Mouse (Mus musculus): ENCODE results near the gene Snrnp48. TPM values are rescaled to one million over a fixed set of nuclear protein-coding genes. Genes with fewer than 3 reads are reported as not detected.

Snrnp48 gene
- polyA plus RNA-seq, 1 experiment from 2014 or later = 24.6 TPM

DNA sequence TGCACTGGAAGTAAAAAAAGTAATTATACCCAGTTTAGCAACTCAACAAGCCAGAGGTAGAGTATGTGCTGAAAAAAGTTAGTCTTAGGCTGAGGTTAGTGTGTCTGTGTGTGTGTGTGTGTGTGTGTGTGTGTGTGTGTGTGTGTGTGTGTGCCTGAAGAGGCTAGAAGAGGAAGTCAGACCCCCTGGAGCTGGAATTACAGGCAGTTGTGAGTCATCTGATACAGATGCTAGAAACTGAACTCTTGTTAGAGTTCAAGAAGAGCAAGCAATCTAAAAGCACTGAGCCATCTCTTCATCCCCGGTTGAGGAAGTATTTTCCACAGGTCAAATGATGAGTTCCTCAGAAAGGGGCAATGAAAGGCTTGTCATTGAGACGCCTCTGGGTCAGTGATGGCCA is 54.2 kb downstream of the Snrnp48 start:
- WGBS = 52% methylated on average over 2 of the region's 2 CpGs

DNA sequence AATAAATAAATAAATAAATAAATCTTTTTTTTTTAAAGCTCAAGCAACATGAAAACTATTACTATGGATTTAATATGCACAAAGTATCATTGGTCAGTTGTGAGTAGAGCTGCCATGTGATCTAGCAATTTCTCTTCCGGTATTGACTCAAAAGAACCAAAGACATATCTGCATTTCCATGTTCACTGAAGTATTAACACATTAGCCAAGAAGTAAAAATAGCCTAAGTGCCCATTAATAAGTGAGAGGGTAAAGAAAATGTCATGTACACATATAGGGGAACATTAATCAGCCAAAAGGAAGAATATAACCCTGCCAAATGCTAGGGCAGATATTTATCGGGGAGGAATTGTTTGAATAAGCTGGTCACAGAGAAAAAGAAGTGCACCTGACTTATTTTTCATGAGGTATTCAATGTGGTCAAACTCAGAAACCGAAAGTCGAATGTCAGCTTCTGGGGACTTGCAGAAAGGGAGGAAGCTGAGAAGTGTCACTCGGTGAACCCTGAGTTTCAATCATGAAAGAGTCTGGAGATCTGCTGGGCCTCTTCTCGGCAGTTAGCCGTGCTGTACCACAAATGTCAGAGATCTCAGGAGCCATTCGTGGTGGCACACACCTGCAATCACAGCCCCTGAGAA is 64.4 kb downstream of the Snrnp48 start:
- Histone ChIP-seq H3K36me3 (no peaks in the 10 kb centered on the region), H3K4me2 (no peak overlapping the region), H3K27me3 (no peaks in the 10 kb centered on the region), H3K9ac (no peak overlapping the region), H3K4me1 (replicated peaks) (0 out of 2 replicates have a peak, but pooled peaks cover 2% of the 10 kb centered on the region), H3K9me3 (replicated peaks) (no peaks in the 10 kb centered on the region), H3K4me3 (no peak overlapping the region), H3K27ac (no peak overlapping the region)
- 78% methylated on average over 8 of the region's 8 CpGs for WGBS
- no peak for ATAC-seq (replicated peaks; ENCODE audit: insufficient number of reproducible peaks, insufficient read depth, low FRiP score, low read depth)

More for the DNA sequence above, 54.2 kb downstream of the Snrnp48 start:
- no peak overlapping the region for H3K9ac ChIP-seq
- H3K27ac ChIP-seq = no peak overlapping the region
- no peak for ATAC-seq (replicated peaks; ENCODE audit: insufficient number of reproducible peaks, insufficient read depth, low FRiP score, low read depth)
- H3K36me3 ChIP-seq = no peaks in the 10 kb centered on the region
- H3K4me1 ChIP-seq (replicated peaks) = peaks cover 8% of the 10 kb centered on the region; the same call in 1 of the 2 replicates
- no peak overlapping the region for H3K4me3 ChIP-seq
- no peaks in the 10 kb centered on the region for H3K27me3 ChIP-seq
- H3K4me2 ChIP-seq = no peak overlapping the region
- no peaks in the 10 kb centered on the region for H3K9me3 ChIP-seq (replicated peaks)

DNA sequence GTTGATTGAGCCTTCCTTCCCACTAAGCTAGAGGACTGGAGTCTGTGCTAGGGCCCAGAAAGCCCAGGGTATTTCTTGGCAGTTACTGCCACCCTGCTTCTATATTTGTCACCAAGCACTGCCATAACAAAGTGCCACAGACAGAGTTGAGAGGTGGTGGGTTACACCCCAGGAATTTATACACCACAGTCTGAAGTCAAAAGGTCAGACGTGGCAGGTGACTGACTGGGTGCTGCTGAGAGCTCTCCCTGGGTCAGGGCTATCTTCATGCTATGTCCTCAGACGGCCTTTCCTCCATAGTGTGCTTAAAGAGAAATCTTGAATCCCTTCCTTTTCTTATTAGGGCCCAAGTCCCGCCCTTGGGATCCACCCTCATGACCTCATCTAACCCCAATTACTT is 67.9 kb downstream of the Snrnp48 start:
- Histone ChIP-seq H3K4me2 (no peak overlapping the region), H3K27me3 (no peaks in the 10 kb centered on the region), H3K36me3 (no peaks in the 10 kb centered on the region), H3K27ac (no peak overlapping the region), H3K9me3 (replicated peaks) (no peaks in the 10 kb centered on the region), H3K4me1 (replicated peaks) (0 out of 2 replicates have a peak, but pooled peaks cover 2% of the 10 kb centered on the region), H3K4me3 (no peak overlapping the region), H3K9ac (no peak overlapping the region)
- no peak for ATAC-seq (replicated peaks; ENCODE audit: insufficient number of reproducible peaks, insufficient read depth, low FRiP score, low read depth)
- WGBS = 54% methylated on average over 3 of the region's 3 CpGs

Other genes starting within 250 kb of the Snrnp48 start
- gene Ssr1, start 210.7 kb upstream of the Snrnp48 start, polyA plus RNA-seq (2015; fragmentation: Nextera tagmentation; extraction: Ambion mirVana) = 78.6 and 79.1 TPM in 2 replicates
- gene Riok1, start 167.9 kb upstream of the Snrnp48 start, polyA plus RNA-seq (2015; fragmentation: Nextera tagmentation; extraction: Ambion mirVana) = 29.6 and 31.3 TPM in 2 replicates
- gene Cage1, start 167.9 kb upstream of the Snrnp48 start, polyA plus RNA-seq (2015; fragmentation: Nextera tagmentation; extraction: Ambion mirVana) = 1.00 and 1.3 TPM in 2 replicates
- gene Dsp, start 53.6 kb upstream of the Snrnp48 start, polyA plus RNA-seq (2015; fragmentation: Nextera tagmentation; extraction: Ambion mirVana) = 35.1 and 35.2 TPM in 2 replicates
- gene Bmp6, start 140.2 kb downstream of the Snrnp48 start, polyA plus RNA-seq (2015; fragmentation: Nextera tagmentation; extraction: Ambion mirVana) = 2.7 and 3.8 TPM in 2 replicates